Mouse (Mus musculus): ENCODE measurements around the gene Gm45717. TPM values are rescaled to one million over a fixed set of nuclear protein-coding genes. Genes with fewer than 3 reads are reported as not detected.
"Not testable (repeated sequence)": the region's sequence is repeated elsewhere in the genome, so short reads cannot be mapped to it uniquely, and the experiment has no call there.

Gm45717 gene
- total and polyA plus RNA-seq, 2 experiments from 2014 or later: not detected

- H3K27ac ChIP-seq (ENCODE audit: low read depth): no peak overlapping the region
- no peaks in the 10 kb centered on the region for H3K9me3 ChIP-seq (replicated peaks; ENCODE audit: control insufficient read depth, low read length)
- 8% methylated on average over 9 of the region's 9 CpGs for WGBS
- H3K4me1 ChIP-seq (ENCODE audit: control insufficient read depth, insufficient read depth): peaks cover 6% of the 10 kb centered on the region; the same call in 1 of the 2 replicates
- H3K36me3 ChIP-seq (replicated peaks; ENCODE audit: control insufficient read depth, insufficient read depth, low read length): no peaks in the 10 kb centered on the region
- TF ChIP-seq CTCF (IDR thresholded peaks at IDR 0.05; ENCODE audit: low read depth) (no peak), EP300 (IDR thresholded peaks at IDR 0.05; ENCODE audit: low read depth) (no peak)
- H3K4me2 ChIP-seq (ENCODE audit: low read depth, low read length): no peak overlapping the region
- H3K4me3 ChIP-seq (ENCODE audit: low read depth, low read length): no peak overlapping the region
- H3K9ac ChIP-seq (replicated peaks; ENCODE audit: low read depth, low read length): no peak overlapping the region
- DNase-seq (ENCODE audit: low spot score) (no peak), ATAC-seq (ENCODE audit: insufficient read depth, low read depth) (no peak)
- 0 out of 2 replicates have a peak, but pooled peaks cover 11% of the 10 kb centered on the region for H3K27me3 ChIP-seq (ENCODE audit: control insufficient read depth, insufficient read depth, low read length)
These were observed 19.2 kb upstream of the Gm45717 start for GRCm38 (mm10) chr7:140974940-140975339.

- H3K27ac ChIP-seq (ENCODE audit: low read depth): no peak overlapping the region
- DNase-seq (ENCODE audit: low spot score): no peak
- no peak overlapping the region for H3K4me2 ChIP-seq (ENCODE audit: low read depth, low read length)
- 0 out of 2 replicates have a peak, but pooled peaks cover 16% of the 10 kb centered on the region for H3K27me3 ChIP-seq (ENCODE audit: control insufficient read depth, insufficient read depth, low read length)
- no peak overlapping the region for H3K4me3 ChIP-seq (ENCODE audit: low read depth, low read length)
- WGBS: 51% methylated on average over 14 of the region's 14 CpGs
- H3K4me1 ChIP-seq (ENCODE audit: control insufficient read depth, insufficient read depth): peaks cover 6% of the 10 kb centered on the region; the same call in 1 of the 2 replicates
- H3K9ac ChIP-seq (replicated peaks; ENCODE audit: low read depth, low read length): no peak overlapping the region
- no peaks in the 10 kb centered on the region for H3K9me3 ChIP-seq (replicated peaks; ENCODE audit: control insufficient read depth, low read length)
- TF ChIP-seq EP300 (IDR thresholded peaks at IDR 0.05; ENCODE audit: low read depth) (no peak), CTCF (IDR thresholded peaks at IDR 0.05; ENCODE audit: low read depth) (no peak)
- H3K36me3 ChIP-seq (replicated peaks; ENCODE audit: control insufficient read depth, insufficient read depth, low read length): no peaks in the 10 kb centered on the region
- no peak for ATAC-seq (ENCODE audit: insufficient read depth, low read depth)
These were observed 17.8 kb upstream of the Gm45717 start for GRCm38 (mm10) chr7:140973396-140974165.

- no peaks in the 10 kb centered on the region for H3K36me3 ChIP-seq (replicated peaks; ENCODE audit: control insufficient read depth, insufficient read depth, low read length)
- peak overlapping the region; percentile 66 for H3K27ac ChIP-seq (ENCODE audit: low read depth)
- ATAC-seq (ENCODE audit: insufficient read depth, low read depth): peak; percentile 60; the same call in 1 of the 2 replicates
- peaks cover 6% of the 10 kb centered on the region; the same call in 1 of the 2 replicates for H3K4me1 ChIP-seq (ENCODE audit: control insufficient read depth, insufficient read depth)
- no peaks in the 10 kb centered on the region for H3K9me3 ChIP-seq (replicated peaks; ENCODE audit: control insufficient read depth, low read length)
- H3K4me3 ChIP-seq (ENCODE audit: low read depth, low read length): no peak overlapping the region
- no peak overlapping the region for H3K9ac ChIP-seq (replicated peaks; ENCODE audit: low read depth, low read length)
- TF ChIP-seq EP300 (IDR thresholded peaks at IDR 0.05; ENCODE audit: low read depth) (no peak), CTCF (IDR thresholded peaks at IDR 0.05; ENCODE audit: low read depth) (no peak)
- WGBS: 56% methylated on average over 8 of the region's 8 CpGs
- 0 out of 2 replicates have a peak, but pooled peaks cover 16% of the 10 kb centered on the region for H3K27me3 ChIP-seq (ENCODE audit: control insufficient read depth, insufficient read depth, low read length)
- no peak overlapping the region for H3K4me2 ChIP-seq (ENCODE audit: low read depth, low read length)
- DNase-seq (ENCODE audit: low spot score): no peak
These were observed 15.9 kb upstream of the Gm45717 start for GRCm38 (mm10) chr7:140971479-140972171.

- H3K4me2 ChIP-seq (ENCODE audit: low read depth, low read length): no peak overlapping the region
- TF ChIP-seq CTCF (IDR thresholded peaks at IDR 0.05; ENCODE audit: low read depth) (no peak), EP300 (IDR thresholded peaks at IDR 0.05; ENCODE audit: low read depth) (no peak)
- peak overlapping the region; percentile 66; the same call in 1 of the 2 replicates for H3K27ac ChIP-seq (ENCODE audit: low read depth)
- 21% methylated on average over 7 of the region's 7 CpGs for WGBS
- H3K4me3 ChIP-seq (ENCODE audit: low read depth, low read length): no peak overlapping the region
- no peak for DNase-seq (ENCODE audit: low spot score)
- H3K36me3 ChIP-seq (replicated peaks; ENCODE audit: control insufficient read depth, insufficient read depth, low read length): no peaks in the 10 kb centered on the region
- H3K4me1 ChIP-seq (ENCODE audit: control insufficient read depth, insufficient read depth): peaks cover 6% of the 10 kb centered on the region; the same call in 1 of the 2 replicates
- H3K9ac ChIP-seq (replicated peaks; ENCODE audit: low read depth, low read length): no peak overlapping the region
- H3K27me3 ChIP-seq (ENCODE audit: control insufficient read depth, insufficient read depth, low read length): 0 out of 2 replicates have a peak, but pooled peaks cover 16% of the 10 kb centered on the region
- H3K9me3 ChIP-seq (replicated peaks; ENCODE audit: control insufficient read depth, low read length): no peaks in the 10 kb centered on the region
- no peak for ATAC-seq (ENCODE audit: insufficient read depth, low read depth)
These were observed 15.2 kb upstream of the Gm45717 start for GRCm38 (mm10) chr7:140970931-140971330.

- not testable (repeated sequence) for H3K27ac ChIP-seq (ENCODE audit: low read depth); H3K4me2 ChIP-seq (ENCODE audit: low read depth, low read length); DNase-seq (ENCODE audit: low spot score); H3K9me3 ChIP-seq (replicated peaks; ENCODE audit: control insufficient read depth, low read length); H3K36me3 ChIP-seq (replicated peaks; ENCODE audit: control insufficient read depth, insufficient read depth, low read length); H3K4me3 ChIP-seq (ENCODE audit: low read depth, low read length); H3K4me1 ChIP-seq (ENCODE audit: control insufficient read depth, insufficient read depth); ATAC-seq (ENCODE audit: insufficient read depth, low read depth); H3K9ac ChIP-seq (replicated peaks; ENCODE audit: low read depth, low read length)
- WGBS: 29% methylated on average over 3 of the region's 3 CpGs
- 0 out of 2 replicates have a peak, but pooled peaks cover 16% of the 10 kb centered on the region for H3K27me3 ChIP-seq (ENCODE audit: control insufficient read depth, insufficient read depth, low read length)
These were observed 13.0 kb upstream of the Gm45717 start for GRCm38 (mm10) chr7:140968710-140969109.
